Mouse (Mus musculus) embryonic facial prominence, embryonic 11.5 days (tissue): ENCODE data around the gene Ddrgk1. TPM values are rescaled to one million over a fixed set of nuclear protein-coding genes. Genes with fewer than 3 reads are reported as not detected.

Experiments
- ATAC-seq: fragments of 200-750 bp; cut with Nextera tagmentation; replicated peaks from 2 replicates; pipeline ENCODE4 v1.8.0; 2017; ENCODE audit warnings: low read depth; ENCODE audit not compliant: insufficient number of reproducible peaks, low FRiP score, low TSS enrichment
- DNase-seq: peaks from one replicate; pipeline ENCODE4 v3.0.0-alpha.2; 2015; ENCODE audit warnings: low spot score
- H3K27ac ChIP-seq: fragments of 300-500 bp; sonication (generic); replicated peaks from 2 replicates; pipeline ENCODE4 v1.5.1; 2014; ENCODE audit warnings: mild to moderate bottlenecking, low read depth, low read length, control low read depth
- H3K27me3 ChIP-seq: fragments of 300-500 bp; sonication (generic); 2 replicates; pipeline ENCODE4 v1.6.1; 2014; ENCODE audit warnings: mild to moderate bottlenecking, low read length, moderate library complexity, mixed read lengths; ENCODE audit not compliant: control insufficient read depth, insufficient read depth
- H3K36me3 ChIP-seq: fragments of 300-500 bp; sonication (generic); replicated peaks from 2 replicates; pipeline ENCODE4 v1.6.1; 2014; ENCODE audit warnings: low read depth, mild to moderate bottlenecking, low read length, moderate library complexity, mixed read lengths; ENCODE audit not compliant: control insufficient read depth, insufficient read depth
- H3K4me1 ChIP-seq: fragments of 300-500 bp; sonication (generic); 2 replicates; pipeline ENCODE4 v1.6.1; 2014; ENCODE audit warnings: low read length, mixed read lengths; ENCODE audit not compliant: control insufficient read depth, insufficient read depth
- H3K4me2 ChIP-seq: fragments of 300-500 bp; sonication (generic); 2 replicates; pipeline ENCODE4 v1.6.1; 2014; ENCODE audit warnings: low read depth, mild to moderate bottlenecking, control low read depth, low read length, moderate library complexity
- H3K4me3 ChIP-seq: fragments of 300-500 bp; sonication (generic); 2 replicates; pipeline ENCODE4 v1.5.1; 2014; ENCODE audit warnings: low read depth, low read length, control low read depth
- H3K9ac ChIP-seq: fragments of 300-500 bp; sonication (generic); replicated peaks from 2 replicates; pipeline ENCODE4 v1.6.1; 2014; ENCODE audit warnings: mild to moderate bottlenecking, control low read depth, low read length
- H3K9me3 ChIP-seq: fragments of 300-500 bp; sonication (generic); replicated peaks from 2 replicates; pipeline ENCODE4 v1.6.1; 2016; ENCODE audit warnings: mild to moderate bottlenecking, low read length, inconsistent platforms, mixed read lengths; ENCODE audit not compliant: control insufficient read depth
- WGBS: fragments of 180-500 bp; shearing (Covaris S2); extraction: QIAGEN DNeasy Blood & Tissue Kit; methylation state at CpG from one replicate; pipeline ENCODE4 v1.1.7; 2014; 5-methylcytosine and 5-hydroxymethylcytosine counted together
- polyA plus RNA-seq: library from polyadenylated mRNA; unstranded; fragments of >200 nt; fragmentation: Nextera tagmentation; extraction: Ambion mirVana; gene quantifications from 2 replicates; pipeline ENCODE4 v1.2.1, GENCODE M21; 2014

Ddrgk1 gene
- 45.0 and 45.1 TPM in 2 replicates for polyA plus RNA-seq

DNA sequence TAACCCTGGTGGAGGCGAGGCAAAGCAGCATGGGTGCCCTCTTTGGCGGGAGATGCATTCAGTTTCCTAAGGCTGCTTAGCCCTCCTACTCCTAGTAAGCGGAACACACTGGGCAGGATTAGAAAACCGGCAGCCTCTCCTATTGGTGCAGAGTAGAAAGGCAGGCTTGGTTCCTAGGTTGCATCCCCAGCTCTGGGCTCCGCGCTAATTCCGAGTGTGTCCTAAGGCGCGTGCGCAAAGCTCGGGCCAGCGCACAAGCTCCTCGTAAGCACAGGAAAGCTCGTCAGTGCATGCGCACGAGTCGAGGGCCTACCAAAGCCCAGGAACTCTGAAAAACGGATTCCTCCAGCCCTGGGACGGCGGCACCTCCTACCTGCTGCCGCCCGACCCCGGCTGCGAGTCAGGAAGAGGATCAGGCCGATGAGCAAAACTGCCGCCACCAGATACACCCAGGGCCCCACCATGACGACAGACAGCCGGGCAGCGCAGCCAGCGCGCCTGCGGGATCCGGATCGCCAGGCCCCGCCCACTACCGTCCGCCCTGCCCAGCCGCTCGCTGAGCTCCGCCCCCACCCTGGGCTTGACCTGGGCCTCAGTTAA is at the start of gene Ddrgk1:
Ddrgk1 (minus strand) TSS at position 558 of the 600 bp plus-strand sequence.
- WGBS = under 1% methylated on average over 40 of the region's 40 CpGs

DNA sequence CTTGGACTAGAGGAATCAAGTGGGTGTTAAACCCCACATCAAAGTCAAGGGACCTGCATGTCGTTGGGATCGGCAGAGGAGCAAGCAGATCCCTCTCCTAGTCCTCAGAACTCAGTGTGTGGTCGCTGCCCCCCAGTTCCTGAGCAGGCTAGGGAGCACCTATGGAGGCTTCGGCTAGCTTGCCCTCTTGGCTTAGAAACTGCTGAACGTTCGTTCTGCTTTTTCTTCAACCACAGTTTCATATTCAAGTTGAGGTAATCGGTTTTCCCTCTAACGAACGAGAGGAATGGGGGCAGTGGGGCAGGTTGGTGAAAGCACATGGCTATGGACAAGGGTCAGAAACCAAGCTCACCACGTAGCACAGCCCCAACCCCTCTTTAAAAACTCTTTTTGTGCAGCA is 42.6 kb upstream of the Ddrgk1 start:
- no peaks in the 10 kb centered on the region for H3K9me3 ChIP-seq
- no peaks in the 10 kb centered on the region for H3K36me3 ChIP-seq
- no peak for DNase-seq
- no peaks in the 10 kb centered on the region for H3K4me1 ChIP-seq
- no peak overlapping the region for H3K4me2 ChIP-seq
- H3K9ac ChIP-seq = no peak overlapping the region
- no peaks in the 10 kb centered on the region for H3K27me3 ChIP-seq
- H3K27ac ChIP-seq = no peak overlapping the region
- WGBS = 67% methylated on average over 10 of the region's 10 CpGs
- ATAC-seq = no peak
- H3K4me3 ChIP-seq = no peak overlapping the region

More for the DNA sequence above, at the start of gene Ddrgk1:
- peak within 1 kb of the TSS; percentile 50 for H3K4me2 ChIP-seq
- no peaks in the 10 kb centered on the region for H3K9me3 ChIP-seq
- H3K4me3 ChIP-seq = peak within 1 kb of the TSS; percentile 61
- no peaks in the 10 kb centered on the region for H3K27me3 ChIP-seq
- H3K4me1 ChIP-seq = 0 out of 2 replicates have a peak, but pooled peaks cover 2% of the 10 kb centered on the region
- peaks cover under 1% of the 10 kb centered on the region for H3K36me3 ChIP-seq
- H3K27ac ChIP-seq = peak within 1 kb of the TSS; percentile 94
- DNase-seq (peak; percentile 97), ATAC-seq (peak; percentile 94)
- H3K9ac ChIP-seq = peak within 1 kb of the TSS; percentile 94

DNA sequence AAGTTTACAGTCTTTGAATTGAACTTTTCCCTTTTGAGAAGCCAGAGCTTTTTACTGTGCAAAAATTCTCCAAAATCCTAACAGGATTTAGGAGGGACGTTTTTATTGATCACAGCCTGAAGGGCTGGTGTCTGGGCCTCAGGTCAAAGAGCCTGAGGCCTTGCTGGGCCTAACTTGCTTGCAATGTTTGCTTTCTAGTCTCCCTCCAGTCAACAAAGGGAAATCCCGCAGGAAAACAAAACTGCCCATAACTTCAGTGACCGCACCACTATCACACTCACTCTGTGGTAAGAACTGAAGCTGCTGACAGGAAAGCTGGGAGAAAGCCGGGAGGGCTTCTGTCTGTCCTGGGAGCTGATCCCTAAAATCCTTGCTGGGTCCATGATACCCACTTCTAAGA is 42.1 kb upstream of the Ddrgk1 start:
- H3K4me3 ChIP-seq = no peak overlapping the region
- H3K27me3 ChIP-seq = no peaks in the 10 kb centered on the region
- H3K4me1 ChIP-seq = no peaks in the 10 kb centered on the region
- no peaks in the 10 kb centered on the region for H3K36me3 ChIP-seq
- no peak overlapping the region for H3K4me2 ChIP-seq
- H3K9me3 ChIP-seq = no peaks in the 10 kb centered on the region
- DNase-seq (no peak), ATAC-seq (no peak)
- 58% methylated on average over 4 of the region's 4 CpGs for WGBS
- no peak overlapping the region for H3K27ac ChIP-seq
- H3K9ac ChIP-seq = no peak overlapping the region

DNA sequence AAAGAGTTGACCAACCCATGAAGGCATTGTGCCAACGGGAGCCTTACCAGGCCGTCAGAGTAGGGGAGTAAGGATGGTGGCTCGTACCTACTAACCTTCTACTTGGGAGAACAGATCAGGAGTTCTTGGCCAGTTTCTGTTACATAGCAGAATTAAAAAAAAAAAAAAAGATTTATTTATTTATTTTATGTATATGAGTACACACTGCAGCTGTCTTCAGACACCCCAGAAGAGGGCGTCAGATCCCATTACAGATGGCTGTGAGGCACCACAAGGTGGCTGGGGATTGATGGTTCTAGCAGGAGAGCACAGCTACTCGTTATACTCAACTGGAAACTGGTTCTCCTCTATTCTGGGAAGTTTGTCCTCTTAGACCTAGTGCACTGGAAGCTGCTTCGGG is 40.7 kb upstream of the Ddrgk1 start:
- no peaks in the 10 kb centered on the region for H3K27me3 ChIP-seq
- 78% methylated on average over 6 of the region's 6 CpGs for WGBS
- no peak overlapping the region for H3K4me2 ChIP-seq
- no peak overlapping the region for H3K4me3 ChIP-seq
- no peak overlapping the region for H3K27ac ChIP-seq
- no peak overlapping the region for H3K9ac ChIP-seq
- no peaks in the 10 kb centered on the region for H3K4me1 ChIP-seq
- H3K9me3 ChIP-seq = no peaks in the 10 kb centered on the region
- H3K36me3 ChIP-seq = no peaks in the 10 kb centered on the region
- no peak for DNase-seq
- no peak; the same call in 1 of the 2 replicates for ATAC-seq

DNA sequence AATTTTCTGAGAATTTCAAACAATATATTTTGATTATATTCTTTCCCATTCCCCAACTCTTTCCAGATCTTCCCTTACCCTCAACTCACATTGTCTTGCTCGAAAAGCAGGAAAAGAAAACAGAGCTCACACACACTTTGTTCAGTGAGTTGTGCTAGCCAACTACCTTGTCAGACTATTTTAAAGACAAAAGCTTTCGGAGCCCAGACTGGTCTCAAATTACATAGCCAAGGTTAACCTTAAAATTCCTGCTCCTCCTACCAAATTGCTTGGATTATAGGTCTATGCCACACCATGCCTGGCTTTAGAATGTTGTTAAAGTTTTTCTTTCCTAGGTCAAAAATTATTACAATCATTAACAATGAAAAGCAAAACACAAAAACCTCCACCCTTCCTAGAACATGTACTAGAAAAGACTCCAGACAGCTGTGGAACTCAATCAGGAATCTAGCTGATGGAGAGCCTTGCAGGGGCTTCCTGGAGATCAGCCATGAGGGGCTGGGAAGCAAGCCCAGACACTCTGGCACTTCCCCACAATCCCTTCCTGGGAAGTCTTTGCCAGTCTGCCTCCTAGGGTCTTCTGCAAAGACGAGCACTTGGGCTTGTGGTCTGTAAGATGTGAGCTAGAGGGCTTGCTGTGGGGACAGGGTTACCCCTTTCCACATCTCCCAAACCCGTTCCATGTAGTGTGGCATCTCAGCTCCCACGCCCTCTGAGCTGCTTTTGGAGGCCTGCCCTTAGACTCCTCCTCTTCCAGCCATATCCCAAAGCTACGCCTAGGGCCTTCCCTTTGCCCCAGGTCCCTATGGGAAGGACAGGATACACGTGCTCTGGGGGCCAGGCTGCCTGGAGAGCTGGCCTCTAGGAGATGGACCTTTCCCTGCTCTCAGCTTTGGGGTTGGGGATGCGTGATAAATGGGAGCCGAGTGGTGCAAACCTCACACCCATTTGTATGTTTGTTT is 39.9 kb upstream of the Ddrgk1 start:
- Histone ChIP-seq H3K4me2 (no peak overlapping the region), H3K27me3 (no peaks in the 10 kb centered on the region), H3K27ac (no peak overlapping the region), H3K9ac (no peak overlapping the region), H3K4me3 (no peak overlapping the region), H3K36me3 (no peaks in the 10 kb centered on the region), H3K4me1 (no peaks in the 10 kb centered on the region), H3K9me3 (no peaks in the 10 kb centered on the region)
- ATAC-seq = no peak
- peak; percentile 26 for DNase-seq
- 62% methylated on average over 9 of the region's 9 CpGs for WGBS

DNA sequence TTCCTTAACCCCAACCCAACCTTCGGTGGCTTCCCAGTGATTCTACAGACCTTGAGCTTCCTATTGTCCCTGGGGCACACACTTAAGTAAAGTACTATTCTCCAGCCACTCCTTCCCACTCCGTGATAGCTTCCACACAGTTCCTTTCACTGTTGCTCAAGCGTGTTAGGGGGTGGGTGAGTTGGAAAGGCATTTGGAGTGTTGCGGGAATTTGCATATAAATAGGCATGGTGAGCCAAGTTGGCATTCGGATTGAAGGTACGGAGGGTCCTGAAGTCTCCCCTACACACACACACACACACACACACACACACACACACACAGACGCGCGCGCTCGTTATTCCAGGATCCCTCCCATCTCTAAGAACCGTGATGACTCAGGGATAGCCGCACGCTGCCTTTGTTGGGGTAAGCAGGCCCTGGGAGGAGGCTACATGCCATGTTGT is 33.4 kb upstream of the Ddrgk1 start:
- Histone ChIP-seq H3K36me3 (no peaks in the 10 kb centered on the region), H3K9ac (peak overlapping the region; percentile 41), H3K4me2 (peak overlapping the region; percentile 100), H3K4me1 (peaks cover 4% of the 10 kb centered on the region), H3K27ac (no peak overlapping the region), H3K27me3 (peaks cover 22% of the 10 kb centered on the region), H3K4me3 (peak overlapping the region; percentile 48), H3K9me3 (no peaks in the 10 kb centered on the region)
- ATAC-seq = peak; percentile 14; the same call in 1 of the 2 replicates
- DNase-seq = peak; percentile 35
- WGBS = 1% methylated on average over 14 of the region's 14 CpGs

DNA sequence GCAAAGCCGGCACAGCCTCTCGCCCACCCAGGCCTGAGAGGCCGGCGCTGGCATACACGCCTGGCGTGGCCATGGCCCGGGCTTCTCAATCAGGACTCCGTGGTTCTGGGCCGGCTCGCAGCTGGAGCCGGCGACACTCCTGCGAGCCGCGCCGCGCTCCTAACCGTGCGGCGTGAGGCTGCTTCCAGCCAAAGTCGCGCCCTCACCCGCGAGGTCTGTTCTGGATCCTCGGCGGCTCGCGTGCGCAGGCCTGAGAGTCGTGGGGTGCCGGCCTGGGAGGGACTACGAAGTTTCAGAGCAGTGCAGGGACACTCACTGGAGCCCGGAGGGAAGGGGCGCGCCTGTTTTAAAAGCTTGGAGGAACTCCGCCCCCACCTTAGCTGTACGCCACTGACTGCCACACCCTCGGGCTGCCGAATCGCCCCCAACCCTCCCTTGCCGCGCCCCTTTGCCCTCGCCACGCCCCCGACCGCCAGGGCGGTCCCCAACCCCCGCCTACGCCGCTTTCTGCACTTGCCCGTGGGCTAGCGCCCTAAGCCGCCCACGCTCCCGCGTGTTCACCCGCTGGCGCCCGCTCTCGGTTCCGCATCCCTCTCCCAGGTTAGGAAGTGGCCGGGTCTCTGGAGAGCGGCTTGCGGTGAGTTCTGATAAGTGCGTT is 32.8 kb upstream of the Ddrgk1 start, which contains the start of gene Slc4a11:
Slc4a11 (minus strand) TSS at position 367 of the 658 bp plus-strand sequence.
- H3K9me3 ChIP-seq = no peaks in the 10 kb centered on the region
- WGBS = 0% methylated on average over 51 of the region's 65 CpGs
- H3K36me3 ChIP-seq = no peaks in the 10 kb centered on the region
- H3K9ac ChIP-seq = peak within 1 kb of the TSS; percentile 54
- no peak within 1 kb of the TSS for H3K27ac ChIP-seq
- peaks cover 22% of the 10 kb centered on the region for H3K27me3 ChIP-seq
- H3K4me3 ChIP-seq = peak within 1 kb of the TSS; percentile 48
- peaks cover 4% of the 10 kb centered on the region for H3K4me1 ChIP-seq
- peak within 1 kb of the TSS; percentile 100 for H3K4me2 ChIP-seq
- ATAC-seq = peak; percentile 72
- peak; percentile 68 for DNase-seq
